Mouse (Mus musculus) CH12.LX (cell line): ENCODE data around the gene Slc39a1. TPM values are rescaled to one million over a fixed set of nuclear protein-coding genes. Genes with fewer than 3 reads are reported as not detected.
A peak's percentile ranks its signal among the peaks of the same experiment; 100 is the strongest.

Experiments used
- DNase-seq: peaks from one replicate; pipeline ENCODE4 v3.0.0-alpha.2; 2013; ENCODE audit errors: extremely low read depth
- H3K27ac ChIP-seq: 2 replicates; pipeline ENCODE4 v1.5.1; 2012; ENCODE audit warnings: low read depth, mild to moderate bottlenecking, control low read depth, moderate library complexity; ENCODE audit not compliant: insufficient read depth
- H3K27me3 ChIP-seq: replicated peaks from 2 replicates; pipeline ENCODE3; 2012; ENCODE audit warnings: inconsistent platforms
- H3K36me3 ChIP-seq, 2 experiments: replicated peaks in 1 of 2; 2 replicates each; pipeline versions ENCODE3 to v1.6.1; 2012; ENCODE audit warnings: inconsistent platforms in 1 of 2, low read length in 1 of 2, mild to moderate bottlenecking in 1 of 2, mixed read lengths in 1 of 2, moderate library complexity in 1 of 2; ENCODE audit not compliant: control insufficient read depth in 1 of 2, insufficient read depth in 1 of 2
- H3K4me1 ChIP-seq, 2 experiments: 2 replicates each; pipeline ENCODE4 v1.6.1; 2012; ENCODE audit warnings: inconsistent platforms in 1 of 2, moderate library complexity in 1 of 2; ENCODE audit not compliant: insufficient read depth in 2 of 2, control insufficient read depth in 1 of 2
- H3K4me2 ChIP-seq: 2 replicates; pipeline ENCODE4 v1.6.1; 2012; ENCODE audit warnings: low read depth, mild to moderate bottlenecking, control low read depth; ENCODE audit not compliant: poor library complexity, insufficient read depth, severe bottlenecking
- H3K4me3 ChIP-seq, 3 experiments: fragments of 150-350 bp in 1 of 3; sonication (generic) in 1 of 3; replicated peaks in 1 of 3; 2 replicates each; pipeline versions ENCODE3 to v1.5.1; 2011 to 2012; ENCODE audit warnings: low read depth in 2 of 3, low read length in 2 of 3, mild to moderate bottlenecking in 2 of 3, moderate library complexity in 2 of 3, control low read depth in 1 of 3, improper control_type of control experiment in 1 of 3, inconsistent platforms in 1 of 3, mixed read lengths in 1 of 3; ENCODE audit not compliant: poor library complexity in 1 of 3
- H3K79me2 ChIP-seq: replicated peaks from 2 replicates; pipeline ENCODE4 v1.6.1; 2012; ENCODE audit warnings: mild to moderate bottlenecking, moderate library complexity; ENCODE audit not compliant: control insufficient read depth, poor library complexity, insufficient read depth, severe bottlenecking; ENCODE audit errors: extremely low read depth
- H3K9ac ChIP-seq: 2 replicates; pipeline ENCODE4 v1.6.1; 2012; ENCODE audit warnings: low read depth, mild to moderate bottlenecking, control low read depth, moderate library complexity; ENCODE audit not compliant: insufficient read depth
- H3K9me3 ChIP-seq: replicated peaks from 2 replicates; pipeline ENCODE3; 2012; ENCODE audit warnings: low read length, inconsistent platforms, mixed read lengths
- CTCF ChIP-seq, 2 experiments: IDR thresholded peaks in 1 of 2; conservative IDR thresholded peaks in 1 of 2; 2 replicates each; pipeline ENCODE4 v1.5.1; 2011 to 2012; ENCODE audit warnings: low read depth in 2 of 2, low read length in 2 of 2, improper control_type of control experiment in 1 of 2, inconsistent platforms in 1 of 2, mild to moderate bottlenecking in 1 of 2, moderate library complexity in 1 of 2
- ELF1 ChIP-seq: IDR thresholded peaks from 2 replicates; pipeline ENCODE4 v1.6.1; 2014; ENCODE audit warnings: low read depth, mild to moderate bottlenecking, inconsistent platforms, low read length, improper control_type of control experiment
- ETS1 ChIP-seq: conservative IDR thresholded peaks from 2 replicates; pipeline ENCODE4 v1.6.1; 2012; ENCODE audit warnings: low read depth, mild to moderate bottlenecking, inconsistent platforms, low read length, improper control_type of control experiment, moderate library complexity
- GABPA ChIP-seq: IDR thresholded peaks from 2 replicates; pipeline ENCODE4 v1.6.1; 2012; ENCODE audit warnings: low read depth, low read length, improper control_type of control experiment, inconsistent platforms; ENCODE audit not compliant: insufficient replicate concordance
- IRF4 ChIP-seq: IDR thresholded peaks from 2 replicates; pipeline ENCODE4 v1.6.1; 2014; ENCODE audit warnings: low read depth, mild to moderate bottlenecking, inconsistent platforms, low read length, improper control_type of control experiment
- JUND ChIP-seq: conservative IDR thresholded peaks from 2 replicates; pipeline ENCODE4 v1.6.1; 2011; ENCODE audit warnings: low read depth, low read length, improper control_type of control experiment
- KAT2A ChIP-seq: IDR thresholded peaks from 2 replicates; pipeline ENCODE4 v1.6.1; 2012; ENCODE audit warnings: low read length, improper control_type of control experiment, inconsistent platforms; ENCODE audit not compliant: insufficient replicate concordance
- MEF2A ChIP-seq: IDR thresholded peaks from 2 replicates; pipeline ENCODE4 v1.6.1; 2014; ENCODE audit warnings: low read depth, mild to moderate bottlenecking, inconsistent platforms, low read length, improper control_type of control experiment, borderline replicate concordance
- MYC ChIP-seq: IDR thresholded peaks from 2 replicates; pipeline ENCODE4 v1.6.1; 2011; ENCODE audit warnings: low read depth, mild to moderate bottlenecking, improper control_type of control experiment, low read length
- RCOR1 ChIP-seq: conservative IDR thresholded peaks from 2 replicates; pipeline ENCODE4 v1.6.1; 2012; ENCODE audit warnings: low read depth, mild to moderate bottlenecking, inconsistent platforms, low read length, improper control_type of control experiment
- SMC3 ChIP-seq: IDR thresholded peaks from 2 replicates; pipeline ENCODE4 v1.6.1; 2011; ENCODE audit warnings: low read depth, low read length, improper control_type of control experiment
- TCF12 ChIP-seq: IDR thresholded peaks from 2 replicates; pipeline ENCODE4 v1.6.1; 2014; ENCODE audit warnings: low read depth, mild to moderate bottlenecking, inconsistent platforms, low read length, improper control_type of control experiment
- UBTF ChIP-seq: IDR thresholded peaks from 2 replicates; pipeline ENCODE4 v1.6.1; 2012; ENCODE audit warnings: low read depth, mild to moderate bottlenecking, inconsistent platforms, low read length, improper control_type of control experiment, moderate library complexity
- USF2 ChIP-seq: conservative IDR thresholded peaks from 2 replicates; pipeline ENCODE4 v1.6.1; 2011; ENCODE audit warnings: low read depth, low read length, improper control_type of control experiment
- ZC3H11A ChIP-seq: IDR thresholded peaks from 2 replicates; pipeline ENCODE4 v1.6.1; 2012; ENCODE audit warnings: low read depth, mild to moderate bottlenecking, inconsistent platforms, low read length, improper control_type of control experiment
- ZKSCAN1 ChIP-seq: IDR thresholded peaks from 2 replicates; pipeline ENCODE4 v1.6.1; 2012; ENCODE audit warnings: low read depth, inconsistent platforms, low read length, improper control_type of control experiment, borderline replicate concordance
- dilution Hi-C: fragments of 300-500 bp; cut with MboI; formaldehyde crosslinking; loops from 2 replicates; pipeline ENCODE4 v1.14.3; 2020; ENCODE audit warnings: low sequenced_read_pairs; ENCODE audit not compliant: extremely low pct_unique_long_range_greater_than_20kb, extremely low pct_ligation_motif_present
- in situ Hi-C: fragments of 300-500 bp; cut with MboI; formaldehyde crosslinking; loops from 3 replicates; pipeline ENCODE4 v1.14.3; 2019; ENCODE audit warnings: low sequenced_read_pairs, low pct_ligation_motif_present, low pct_unique_long_range_greater_than_20kb, mixed read lengths
- polyA plus RNA-seq: library from polyadenylated mRNA; unstranded; fragments of >175 nt; gene quantifications from 2 replicates; pipeline ENCODE4 v1.2.1, GENCODE M21; 2012; ENCODE audit warnings: low read depth; ENCODE audit not compliant: insufficient read length
- total RNA-seq, 2 experiments: library from RNA; depleted of rRNA; stranded (reverse); fragments of 300-350 nt in 1 of 2; fragments of >200 nt in 1 of 2; gene quantifications; 2 replicates each; pipeline ENCODE4 v1.2.3; 2012 to 2014

Gene Slc39a1
- total and polyA plus RNA-seq, 3 experiments, result 23.8 to 42.2 (median 40.7) TPM

GRCm38 (mm10) chr3:90231507-90232333, 16.3 kb upstream of the Slc39a1 start, which contains the start of gene Jtb (continued):
- TF ChIP-seq RCOR1, result 0 out of 2 replicates have a peak, but pooled peaks have one; percentile 31
- TF ChIP-seq ELF1, result peak; percentile 92
- TF ChIP-seq MYC, result peak; percentile 67
- TF ChIP-seq MEF2A, result peak; percentile 63
- no peak for TF ChIP-seq SMC3
- no peak for TF ChIP-seq CTCF (conservative IDR thresholded peaks at IDR 0.05 in 1 of 2, IDR thresholded peaks at IDR 0.05 in 1 of 2; ENCODE audit: low read depth in 2 of 2, low read length in 2 of 2)
- TF ChIP-seq ZKSCAN1, result no peak
- peak; percentile 77; the same call in 1 of the 2 replicates for TF ChIP-seq TCF12
- peak; percentile 44; the same call in 1 of the 2 replicates for TF ChIP-seq GABPA
- peak; percentile 58 for TF ChIP-seq ETS1
- TF ChIP-seq, all 38 proteins: peak for 26

GRCm38 (mm10) chr3:90241251-90241650, 6.7 kb upstream of the Slc39a1 start:
- peaks cover 8 to 37% of the 10 kb centered on the region in 2 experiments; a peak in 3 of 4 replicates for H3K4me1 ChIP-seq
- dilution Hi-C loops, result no loop called here
- no peak overlapping the region for H3K4me2 ChIP-seq
- TF ChIP-seq KAT2A, result no peak
- no peak for TF ChIP-seq JUND
- no peak for TF ChIP-seq USF2
- 0 out of 2 replicates have a peak, but pooled peaks have one; percentile 14 for TF ChIP-seq IRF4
- TF ChIP-seq ZC3H11A, result no peak
- no peak for TF ChIP-seq UBTF
- H3K27me3 ChIP-seq, result no peaks in the 10 kb centered on the region
- no peak overlapping the region for H3K9ac ChIP-seq
- no peaks in the 10 kb centered on the region for H3K79me2 ChIP-seq
- no peak for DNase-seq
- in situ Hi-C loops, result no loop called here
- H3K27ac ChIP-seq, result no peak overlapping the region
- no peak overlapping the region for H3K4me3 ChIP-seq
- no peaks in the 10 kb centered on the region for H3K9me3 ChIP-seq
- peaks cover 2 to 16% of the 10 kb centered on the region in 2 experiments for H3K36me3 ChIP-seq
